Mouse (Mus musculus) layer of hippocampus, postnatal 25 days (tissue): ENCODE results near the gene Serping1. TPM values are rescaled to one million over a fixed set of nuclear protein-coding genes. Genes with fewer than 3 reads are reported as not detected.
"Not testable (repeated sequence)": the region's sequence is repeated elsewhere in the genome, so short reads cannot be mapped to it uniquely, and the experiment has no call there.

Source experiments
- DNase-seq, 2 experiments: peaks; one replicate each; pipeline ENCODE4 v3.0.0; 2022; ENCODE audit warnings: mixed read lengths in 2 of 2, low spot score in 1 of 2; ENCODE audit errors: extremely low spot score in 1 of 2
- total RNA-seq, 2 experiments: library from RNA; stranded (reverse); gene quantifications; 2 replicates each; pipeline ENCODE4 v1.2.3; 2021

Gene Serping1
- total RNA-seq, 2 experiments from 2014 or later: 5.7 to 7.4 TPM

DNA sequence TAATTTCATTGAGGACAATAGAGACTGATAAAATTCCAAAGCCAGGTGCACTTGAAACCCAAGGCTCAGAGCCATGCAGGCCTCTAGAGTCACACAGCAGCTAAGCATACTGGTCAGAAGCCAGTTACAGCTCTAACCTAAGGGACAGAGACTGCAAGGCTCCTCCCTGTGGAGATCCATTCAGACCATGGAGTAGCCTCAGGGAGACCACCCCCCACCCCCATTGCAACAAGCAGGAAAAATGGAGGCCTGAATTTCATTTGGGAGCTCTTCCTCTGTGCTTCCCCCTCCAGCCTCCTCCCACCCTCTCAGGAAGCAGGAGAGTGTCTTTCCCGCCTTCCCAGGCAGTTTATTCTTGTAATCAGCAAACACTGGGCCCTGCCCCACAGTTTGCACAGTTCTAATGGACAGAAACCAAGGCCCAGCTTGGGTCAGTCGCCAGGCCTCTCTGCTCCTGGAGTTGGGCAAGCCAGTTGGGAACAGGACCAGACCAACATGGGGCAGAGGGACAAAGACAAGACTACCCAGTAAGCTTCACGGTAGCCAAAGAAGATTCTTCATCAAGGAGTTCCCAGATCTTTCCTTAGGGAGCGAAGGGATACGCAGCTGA lies 33.3 kb downstream of the Serping1 start:
- peak in 1 of 2 experiments; percentile 12 for DNase-seq

GRCm38 (mm10) chr2:84740608-84741333 lies 34.5 kb downstream of the Serping1 start:
- DNase-seq: no peak

GRCm38 (mm10) chr2:84738271-84738911 lies 36.9 kb downstream of the Serping1 start:
- peak in 1 of 2 experiments; percentile 12 for DNase-seq

DNA sequence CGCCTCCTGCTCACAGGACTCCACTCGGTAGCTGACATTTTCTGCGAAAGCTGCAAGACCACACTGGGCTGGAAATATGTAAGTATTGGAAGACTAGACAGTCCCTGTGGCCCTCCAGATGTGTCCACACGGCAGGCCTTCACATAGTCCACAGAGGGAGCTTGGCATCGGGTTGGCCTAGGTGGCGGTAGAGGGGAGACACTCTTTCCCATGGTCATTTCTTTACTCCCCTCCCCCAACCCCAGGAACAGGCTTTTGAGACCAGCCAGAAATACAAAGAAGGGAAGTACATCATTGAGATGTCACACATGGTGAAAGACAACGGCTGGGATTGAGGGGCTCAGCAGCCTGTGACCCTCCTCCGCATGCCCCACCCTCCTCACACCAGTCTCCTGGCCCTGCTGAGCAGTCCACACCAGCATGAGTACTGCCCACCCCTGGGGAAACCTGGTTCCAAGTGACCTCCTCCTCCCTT lies 37.8 kb downstream of the Serping1 start:
- DNase-seq: no peak

GRCm38 (mm10) chr2:84736312-84737161 lies 38.7 kb downstream of the Serping1 start:
- peak in 1 of 2 experiments; percentile 13 for DNase-seq

- no peak for DNase-seq
Observed at GRCm38 (mm10) chr2:84735346-84735920, 39.8 kb downstream of the Serping1 start.

DNA sequence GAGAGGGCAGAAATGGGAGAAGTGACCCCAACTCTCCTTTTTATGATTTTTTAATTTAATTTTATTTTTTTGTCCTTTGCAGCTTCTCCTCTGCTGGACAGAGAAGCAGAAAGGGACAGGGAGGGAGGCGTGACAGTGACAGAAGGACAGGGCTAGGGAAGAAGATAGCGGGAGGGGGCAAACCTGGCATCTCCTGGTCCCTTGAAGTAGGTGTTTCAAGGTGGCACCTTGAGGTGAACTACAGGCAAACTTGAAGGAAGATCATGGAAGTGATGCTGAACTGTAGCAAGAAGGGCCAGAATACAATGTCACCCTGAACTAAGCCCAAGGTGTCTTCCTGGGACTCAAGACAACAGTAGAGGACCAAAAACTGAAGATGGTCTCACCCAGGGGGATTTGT lies 40.3 kb downstream of the Serping1 start:
- no peak for DNase-seq

DNA sequence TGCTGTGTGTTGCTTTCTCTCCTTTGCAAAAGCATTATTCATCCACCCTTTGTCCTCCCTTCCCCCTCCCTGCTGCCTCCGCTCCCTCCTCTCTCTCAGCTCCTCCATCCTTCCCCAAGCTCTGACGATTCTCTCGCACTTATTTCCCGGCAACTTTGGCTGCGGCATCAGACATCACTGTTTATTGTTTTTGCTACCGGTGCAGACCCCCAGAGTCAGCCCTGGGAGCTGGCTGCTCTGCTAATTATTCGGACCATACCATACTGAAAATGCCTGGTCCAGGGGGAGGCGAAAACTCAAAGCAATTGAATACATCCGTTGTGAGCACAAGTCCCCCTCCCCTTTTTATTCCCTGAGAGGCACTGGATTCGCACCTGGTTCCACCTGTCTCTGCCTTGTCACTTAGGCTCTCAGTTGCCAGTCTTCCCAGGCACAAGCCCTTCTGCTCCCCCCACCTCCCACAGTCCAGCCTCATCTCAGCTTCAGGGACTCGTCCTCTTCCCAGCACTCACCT lies 40.8 kb downstream of the Serping1 start:
- peak in 1 of 2 experiments; percentile 35 for DNase-seq

DNA sequence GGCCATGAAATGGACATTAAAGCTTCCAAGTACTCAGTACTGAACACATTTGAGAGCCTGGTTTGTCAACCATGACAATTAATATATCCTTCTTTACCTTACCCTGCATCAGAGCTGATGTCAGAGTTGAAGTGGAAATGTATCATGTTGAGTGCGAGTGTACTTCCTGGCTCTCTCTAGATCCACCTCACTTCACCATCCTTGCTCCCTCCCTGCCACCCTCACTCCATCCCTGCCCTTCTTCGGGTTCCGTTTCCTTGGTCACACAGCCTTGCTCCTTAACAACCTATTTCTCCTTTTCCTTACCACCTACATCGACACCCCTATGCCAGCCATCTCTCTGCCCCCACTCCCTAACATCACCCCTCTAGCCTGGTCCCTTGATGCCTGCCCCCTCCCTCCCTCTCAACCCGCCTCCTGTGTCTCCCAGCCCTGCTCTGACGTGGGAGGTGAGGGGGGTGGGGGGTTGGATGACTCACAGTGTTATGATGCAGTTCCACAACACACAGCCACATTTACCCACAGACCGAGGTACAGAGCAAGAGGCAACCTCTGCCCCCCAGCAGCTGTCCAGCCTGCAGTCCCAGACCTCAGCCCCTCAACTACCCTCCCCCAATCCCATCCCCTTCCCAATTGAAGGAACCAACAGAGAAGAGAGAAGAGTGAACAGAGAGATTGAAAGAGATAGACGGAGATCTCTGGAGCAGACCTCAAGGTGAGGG lies 41.5 kb downstream of the Serping1 start, which contains the start of gene Ypel4:
TSS of gene Ypel4 (plus strand) at position 480 of the 722 bp plus-strand sequence.
- peak; percentile 48 to 59 for DNase-seq

DNA sequence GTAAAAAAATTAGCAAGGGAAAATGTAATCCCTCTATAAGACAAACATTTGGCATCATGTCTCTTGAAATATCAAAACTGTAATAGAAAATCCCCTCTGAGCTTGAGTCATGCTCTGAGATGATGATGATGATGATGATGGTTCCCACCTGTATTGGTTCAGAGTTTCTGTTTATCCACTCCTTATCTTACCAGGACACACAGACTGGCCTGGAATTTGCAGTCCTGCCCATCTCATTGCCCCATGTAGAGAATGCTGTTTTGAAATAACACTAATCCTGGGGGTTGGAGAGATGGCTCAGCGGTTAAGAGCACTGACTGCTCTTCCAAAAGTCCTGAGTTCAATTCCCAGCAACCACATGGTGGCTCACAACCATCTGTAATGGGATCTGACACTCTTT lies 42.9 kb downstream of the Serping1 start:
- no peak for DNase-seq

- no peak for DNase-seq
Observed at GRCm38 (mm10) chr2:84731206-84731605, 44.0 kb downstream of the Serping1 start.

GRCm38 (mm10) chr2:84728191-84728590 lies 47.1 kb downstream of the Serping1 start:
- DNase-seq: not testable (repeated sequence)

DNA sequence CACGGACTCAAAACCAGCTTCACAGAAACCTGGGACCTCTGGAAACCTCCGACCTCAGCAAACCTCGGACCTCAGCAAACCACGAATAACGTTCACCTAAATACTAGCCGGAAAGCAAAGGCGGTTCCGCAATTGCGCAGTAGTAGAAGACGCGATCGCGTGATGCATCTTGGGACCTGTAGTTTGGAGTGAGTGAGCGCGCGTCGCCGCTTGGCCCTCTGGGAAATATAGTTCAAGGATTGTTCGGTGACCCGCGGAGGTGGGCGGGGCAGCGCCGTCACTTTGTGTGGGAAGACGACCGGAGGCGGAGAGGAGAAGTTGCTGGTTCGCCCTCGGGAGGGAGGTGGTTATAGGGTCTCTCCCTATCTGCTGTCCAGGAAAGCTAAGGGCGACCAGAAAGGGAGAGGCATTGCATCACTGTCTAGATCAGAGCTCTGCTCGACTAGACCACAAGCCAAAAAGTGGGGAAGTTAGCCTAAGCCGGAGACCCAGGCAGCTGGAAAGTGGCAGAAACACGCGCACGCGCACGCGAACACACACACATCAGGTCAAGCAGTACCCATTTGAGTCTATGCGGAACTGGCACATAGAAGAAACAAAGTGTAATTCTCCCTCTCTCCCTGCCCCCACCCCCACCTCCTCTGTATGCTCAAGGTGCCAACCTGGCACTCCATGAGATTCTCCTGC lies 47.9 kb downstream of the Serping1 start, which contains the start of gene Clp1:
TSS of gene Clp1 (minus strand) at position 179 of the 687 bp plus-strand sequence.
- DNase-seq: peak; percentile 80 to 86

DNA sequence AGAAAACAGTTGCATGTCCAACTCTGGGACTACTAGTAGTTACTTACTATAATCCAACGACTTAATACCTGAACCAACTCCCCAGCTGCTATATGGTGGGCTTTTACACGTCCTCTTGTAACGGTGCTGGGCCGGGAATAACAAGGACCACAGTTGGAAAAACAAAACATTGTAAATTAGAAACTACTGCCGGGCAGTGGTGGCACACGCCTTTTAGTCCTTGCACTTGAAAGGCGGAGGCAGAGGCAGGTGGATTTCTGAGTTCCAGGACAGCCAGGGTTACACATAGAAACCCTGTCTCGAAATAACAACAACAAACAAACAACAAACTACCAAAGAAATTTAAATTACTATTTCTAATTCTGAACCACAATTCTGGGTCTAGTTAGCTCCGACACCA lies 48.5 kb downstream of the Serping1 start:
- no peak for DNase-seq

DNA sequence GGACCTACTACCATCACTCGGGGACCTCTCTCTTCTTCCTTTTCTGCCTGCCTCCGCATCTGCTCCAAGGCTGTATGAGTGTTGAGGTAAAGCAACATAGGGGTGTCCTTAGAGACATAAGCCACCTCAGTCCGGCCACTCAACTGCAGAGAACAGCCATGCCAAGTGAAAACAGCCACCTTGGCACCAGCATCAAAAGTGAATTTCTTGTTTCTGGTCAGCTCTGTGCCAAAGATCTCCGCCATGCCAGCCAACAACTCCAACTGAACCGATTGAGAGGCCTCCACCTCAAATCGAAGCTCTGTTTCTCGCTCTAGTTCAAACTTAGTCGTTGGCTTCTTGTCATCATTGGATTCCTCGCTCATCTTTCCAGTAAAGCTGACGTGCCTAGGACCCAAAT lies 49.5 kb downstream of the Serping1 start:
- DNase-seq: no peak

DNA sequence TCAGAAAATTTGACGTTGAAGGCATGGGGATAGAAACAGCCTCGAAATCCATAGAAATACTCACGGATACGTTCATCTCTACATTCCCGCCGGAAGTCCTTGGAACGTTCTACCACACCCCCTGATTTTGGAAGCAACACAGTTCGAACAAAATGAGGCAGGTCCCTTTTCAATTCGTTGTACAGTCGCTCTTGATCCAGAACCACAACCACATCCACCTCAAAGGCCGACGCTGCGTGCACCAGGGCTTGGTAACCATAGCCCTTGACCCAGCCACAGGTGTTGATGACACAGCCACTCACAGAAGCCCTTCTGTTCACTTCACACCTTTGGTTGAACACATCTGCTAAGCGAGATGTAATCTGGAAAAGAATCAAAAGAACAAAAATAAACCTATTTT lies 51.4 kb downstream of the Serping1 start:
- DNase-seq: no peak

GRCm38 (mm10) chr2:84721182-84721581 lies 54.1 kb downstream of the Serping1 start:
- no peak for DNase-seq

DNA sequence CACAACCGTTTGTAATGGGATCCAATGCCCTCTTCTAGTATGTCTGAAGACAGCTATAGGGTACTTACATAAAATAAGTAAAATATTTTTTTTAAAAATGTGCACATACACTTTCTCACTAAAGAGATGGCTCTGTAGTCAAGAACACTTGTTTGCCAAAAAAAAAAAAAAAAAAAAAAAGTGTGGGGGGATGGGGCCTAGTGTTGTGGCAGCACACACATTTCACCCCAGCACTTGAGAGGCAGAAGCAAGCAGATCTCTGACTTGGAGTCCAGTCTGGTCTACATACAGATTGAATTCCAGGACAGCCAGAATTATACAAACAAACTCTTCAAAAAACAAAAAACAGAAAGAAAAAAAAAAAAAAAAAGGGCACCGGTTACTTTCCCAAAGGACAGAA lies 54.5 kb downstream of the Serping1 start:
- no peak for DNase-seq
